Mouse (Mus musculus): ENCODE measurements around the gene Rhag. TPM values are rescaled to one million over a fixed set of nuclear protein-coding genes. Genes with fewer than 3 reads are reported as not detected.

Gene Rhag
- polyA plus RNA-seq, 1 experiment from 2014 or later: 0.23 TPM

- Histone ChIP-seq H3K9ac (ENCODE audit: low read depth, low read length) (no peak overlapping the region), H3K36me3 (ENCODE audit: control insufficient read depth, insufficient read depth, low read length) (no peaks in the 10 kb centered on the region), H3K27ac (ENCODE audit: low read depth, low read length) (no peak overlapping the region), H3K27me3 (ENCODE audit: control insufficient read depth, insufficient read depth, low read length) (no peaks in the 10 kb centered on the region), H3K9me3 (ENCODE audit: control insufficient read depth, low read length) (no peaks in the 10 kb centered on the region), H3K4me2 (replicated peaks; ENCODE audit: low read depth, low read length) (no peak overlapping the region), H3K4me1 (ENCODE audit: control insufficient read depth, insufficient read depth, low read length) (no peaks in the 10 kb centered on the region), H3K4me3 (ENCODE audit: low read length) (no peak overlapping the region)
- WGBS: 78% methylated on average over 4 of the region's 4 CpGs
- ATAC-seq (ENCODE audit: low FRiP score, low TSS enrichment): no peak
Measured at GRCm38 (mm10) chr17:40885155-40885554, 74.2 kb downstream of the Rhag start.

- Histone ChIP-seq H3K9me3 (ENCODE audit: control insufficient read depth, low read length) (no peaks in the 10 kb centered on the region), H3K9ac (ENCODE audit: low read depth, low read length) (no peak overlapping the region), H3K4me2 (replicated peaks; ENCODE audit: low read depth, low read length) (no peak overlapping the region), H3K27ac (ENCODE audit: low read depth, low read length) (no peak overlapping the region), H3K4me3 (ENCODE audit: low read length) (no peak overlapping the region), H3K36me3 (ENCODE audit: control insufficient read depth, insufficient read depth, low read length) (no peaks in the 10 kb centered on the region), H3K4me1 (ENCODE audit: control insufficient read depth, insufficient read depth, low read length) (no peaks in the 10 kb centered on the region), H3K27me3 (ENCODE audit: control insufficient read depth, insufficient read depth, low read length) (no peaks in the 10 kb centered on the region)
- 82% methylated on average over 4 of the region's 4 CpGs for WGBS
- no peak for ATAC-seq (ENCODE audit: low FRiP score, low TSS enrichment)
Measured at GRCm38 (mm10) chr17:40887849-40888536, 77.1 kb downstream of the Rhag start.

Other genes with a start within 250 kb of the Rhag start
- gene Esp6, start 249.6 kb upstream of the Rhag start, polyA plus RNA-seq (2014; fragmentation: Nextera tagmentation; extraction: Ambion mirVana): not detected in 2 replicates
- gene Esp4, start 212.5 kb upstream of the Rhag start, polyA plus RNA-seq (2014; fragmentation: Nextera tagmentation; extraction: Ambion mirVana): not detected in 2 replicates
- not detected in 2 replicates for gene Esp3, start 179.1 kb upstream of the Rhag start, polyA plus RNA-seq (2014; fragmentation: Nextera tagmentation; extraction: Ambion mirVana)
- not detected in 2 replicates for gene Esp1, start 84.0 kb upstream of the Rhag start, polyA plus RNA-seq (2014; fragmentation: Nextera tagmentation; extraction: Ambion mirVana)
- not detected in 2 replicates for gene Crisp2, start 4.1 kb upstream of the Rhag start, polyA plus RNA-seq (2014; fragmentation: Nextera tagmentation; extraction: Ambion mirVana)
- 1.4 and 1.8 TPM in 2 replicates for gene 9130008F23Rik, start 69.4 kb downstream of the Rhag start, polyA plus RNA-seq (2014; fragmentation: Nextera tagmentation; extraction: Ambion mirVana)
- not detected in 2 replicates for gene Glyatl3, start 103.2 kb downstream of the Rhag start, polyA plus RNA-seq (2014; fragmentation: Nextera tagmentation; extraction: Ambion mirVana)
- 29.6 and 49.3 TPM in 2 replicates for gene Mut, start 123.6 kb downstream of the Rhag start, polyA plus RNA-seq (2014; fragmentation: Nextera tagmentation; extraction: Ambion mirVana)
- 33.8 and 47.9 TPM in 2 replicates for gene Cenpq, start 123.9 kb downstream of the Rhag start, polyA plus RNA-seq (2014; fragmentation: Nextera tagmentation; extraction: Ambion mirVana)

Data from kidney, embryonic 14.5 days (tissue).